Mouse (Mus musculus): ENCODE measurements around the gene Bnc2. TPM values are rescaled to one million over a fixed set of nuclear protein-coding genes. Genes with fewer than 3 reads are reported as not detected.

The Bnc2 gene
- 2.3 and 4.3 TPM in 2 replicates for total RNA-seq (2014; rRNA removed; ENCODE audit: low replicate concordance)
- polyA plus RNA-seq (2015; fragmentation: Nextera tagmentation; extraction: Ambion mirVana), result 0.49 and 0.93 TPM in 2 replicates

- TF ChIP-seq EP300 (IDR thresholded peaks at IDR 0.05; ENCODE audit: low read depth) (no peak), CTCF (IDR thresholded peaks at IDR 0.05; ENCODE audit: low read depth) (no peak)
- peaks cover 80% of the 10 kb centered on the region for H3K27me3 ChIP-seq (ENCODE audit: control insufficient read depth, insufficient read depth, low read length)
- ATAC-seq (ENCODE audit: insufficient read depth, low read depth) (peak; percentile 68), DNase-seq (ENCODE audit: low spot score) (peak; percentile 40)
- H3K4me1 ChIP-seq (ENCODE audit: control insufficient read depth, insufficient read depth), result no peaks in the 10 kb centered on the region
- no peaks in the 10 kb centered on the region for H3K36me3 ChIP-seq (replicated peaks; ENCODE audit: control insufficient read depth, insufficient read depth, low read length)
- H3K4me3 ChIP-seq (ENCODE audit: low read depth, low read length), result peak within 1 kb of the TSS; percentile 60
- H3K27ac ChIP-seq (ENCODE audit: low read depth), result no peak within 1 kb of the TSS
- no peaks in the 10 kb centered on the region for H3K9me3 ChIP-seq (replicated peaks; ENCODE audit: control insufficient read depth, low read length)
- under 1% methylated on average over 77 of the region's 80 CpGs for WGBS
- H3K4me2 ChIP-seq (ENCODE audit: low read depth, low read length), result peak within 1 kb of the TSS; percentile 91
- peak within 1 kb of the TSS; percentile 47 for H3K9ac ChIP-seq (replicated peaks; ENCODE audit: low read depth, low read length)
These were observed at the start of gene Bnc2 for GRCm38 (mm10) chr4:84675171-84675973. Bnc2 (minus strand) TSS chr4:84675275.

GRCm38 (mm10) chr4:84707961-84708360 is 32.9 kb upstream of the Bnc2 start:
- WGBS, result 42% methylated on average over 5 of the region's 5 CpGs
- TF ChIP-seq CTCF (IDR thresholded peaks at IDR 0.05; ENCODE audit: low read depth) (no peak), EP300 (IDR thresholded peaks at IDR 0.05; ENCODE audit: low read depth) (no peak)
- no peak for ATAC-seq (ENCODE audit: insufficient read depth, low read depth)
- H3K36me3 ChIP-seq (replicated peaks; ENCODE audit: control insufficient read depth, insufficient read depth, low read length), result no peaks in the 10 kb centered on the region
- no peaks in the 10 kb centered on the region for H3K9me3 ChIP-seq (replicated peaks; ENCODE audit: control insufficient read depth, low read length)
- no peak overlapping the region for H3K27ac ChIP-seq (ENCODE audit: low read depth)
- no peak overlapping the region for H3K4me3 ChIP-seq (ENCODE audit: low read depth, low read length)
- H3K4me2 ChIP-seq (ENCODE audit: low read depth, low read length), result no peak overlapping the region
- H3K27me3 ChIP-seq (ENCODE audit: control insufficient read depth, insufficient read depth, low read length), result no peaks in the 10 kb centered on the region
- H3K4me1 ChIP-seq (ENCODE audit: control insufficient read depth, insufficient read depth), result no peaks in the 10 kb centered on the region
- H3K9ac ChIP-seq (replicated peaks; ENCODE audit: low read depth, low read length), result no peak overlapping the region
- no peak for DNase-seq (ENCODE audit: low spot score)

GRCm38 (mm10) chr4:84685521-84686366 is 10.7 kb upstream of the Bnc2 start:
- Histone ChIP-seq H3K36me3 (replicated peaks; ENCODE audit: control insufficient read depth, insufficient read depth, low read length) (no peaks in the 10 kb centered on the region), H3K9ac (replicated peaks; ENCODE audit: low read depth, low read length) (no peak overlapping the region), H3K27ac (ENCODE audit: low read depth) (no peak overlapping the region), H3K4me2 (ENCODE audit: low read depth, low read length) (no peak overlapping the region), H3K4me1 (ENCODE audit: control insufficient read depth, insufficient read depth) (no peaks in the 10 kb centered on the region), H3K4me3 (ENCODE audit: low read depth, low read length) (no peak overlapping the region), H3K27me3 (ENCODE audit: control insufficient read depth, insufficient read depth, low read length) (no peaks in the 10 kb centered on the region), H3K9me3 (replicated peaks; ENCODE audit: control insufficient read depth, low read length) (no peaks in the 10 kb centered on the region)
- no peak for ATAC-seq (ENCODE audit: insufficient read depth, low read depth)
- TF ChIP-seq CTCF (IDR thresholded peaks at IDR 0.05; ENCODE audit: low read depth) (no peak), EP300 (IDR thresholded peaks at IDR 0.05; ENCODE audit: low read depth) (no peak)
- WGBS, result 39% methylated on average over 10 of the region's 10 CpGs
- no peak for DNase-seq (ENCODE audit: low spot score)

- H3K4me2 ChIP-seq (ENCODE audit: low read depth, low read length), result no peak overlapping the region
- H3K9me3 ChIP-seq (replicated peaks; ENCODE audit: control insufficient read depth, low read length), result no peaks in the 10 kb centered on the region
- H3K27ac ChIP-seq (ENCODE audit: low read depth), result no peak overlapping the region
- DNase-seq (ENCODE audit: low spot score) (no peak), ATAC-seq (ENCODE audit: insufficient read depth, low read depth) (no peak)
- H3K4me1 ChIP-seq (ENCODE audit: control insufficient read depth, insufficient read depth), result no peaks in the 10 kb centered on the region
- no peaks in the 10 kb centered on the region for H3K36me3 ChIP-seq (replicated peaks; ENCODE audit: control insufficient read depth, insufficient read depth, low read length)
- TF ChIP-seq EP300 (IDR thresholded peaks at IDR 0.05; ENCODE audit: low read depth) (no peak), CTCF (IDR thresholded peaks at IDR 0.05; ENCODE audit: low read depth) (no peak)
- H3K9ac ChIP-seq (replicated peaks; ENCODE audit: low read depth, low read length), result no peak overlapping the region
- 87% methylated on average over 4 of the region's 4 CpGs for WGBS
- no peak overlapping the region for H3K4me3 ChIP-seq (ENCODE audit: low read depth, low read length)
- no peaks in the 10 kb centered on the region for H3K27me3 ChIP-seq (ENCODE audit: control insufficient read depth, insufficient read depth, low read length)
These were observed 9.9 kb upstream of the Bnc2 start for GRCm38 (mm10) chr4:84685009-84685408.

GRCm38 (mm10) chr4:84675974-84676315 is 870 bp upstream of the Bnc2 start:
- H3K27ac ChIP-seq (ENCODE audit: low read depth), result no peak overlapping the region
- ATAC-seq (ENCODE audit: insufficient read depth, low read depth) (no peak), DNase-seq (ENCODE audit: low spot score) (no peak)
- H3K27me3 ChIP-seq (ENCODE audit: control insufficient read depth, insufficient read depth, low read length), result peaks cover 75% of the 10 kb centered on the region
- under 1% methylated on average over 19 of the region's 19 CpGs for WGBS
- peak overlapping the region; percentile 60 for H3K4me3 ChIP-seq (ENCODE audit: low read depth, low read length)
- TF ChIP-seq EP300 (IDR thresholded peaks at IDR 0.05; ENCODE audit: low read depth) (no peak), CTCF (IDR thresholded peaks at IDR 0.05; ENCODE audit: low read depth) (no peak)
- H3K4me1 ChIP-seq (ENCODE audit: control insufficient read depth, insufficient read depth), result no peaks in the 10 kb centered on the region
- H3K9ac ChIP-seq (replicated peaks; ENCODE audit: low read depth, low read length), result peak overlapping the region; percentile 47
- peak overlapping the region; percentile 91 for H3K4me2 ChIP-seq (ENCODE audit: low read depth, low read length)
- H3K9me3 ChIP-seq (replicated peaks; ENCODE audit: control insufficient read depth, low read length), result no peaks in the 10 kb centered on the region
- H3K36me3 ChIP-seq (replicated peaks; ENCODE audit: control insufficient read depth, insufficient read depth, low read length), result no peaks in the 10 kb centered on the region
